Mouse (Mus musculus) Muller cell, postnatal 12 days (primary cell): ENCODE data around the gene Rab22a.
A peak's percentile ranks its signal among the peaks of the same experiment; 100 is the strongest.

Experiments
- DNase-seq: peaks from one replicate; pipeline ENCODE4 v3.0.0-alpha.2; 2015; ENCODE audit errors: inconsistent ontology term

Rab22a gene

GRCm38 (mm10) chr2:173722251-173722857 is 62.8 kb downstream of the Rab22a start:
- DNase-seq: no peak

- DNase-seq: no peak
These were observed 64.8 kb downstream of the Rab22a start for GRCm38 (mm10) chr2:173724382-173724781.

- peak; percentile 76 for DNase-seq
These were observed 65.6 kb downstream of the Rab22a start for GRCm38 (mm10) chr2:173724940-173725807.

GRCm38 (mm10) chr2:173725819-173726218 is 66.3 kb downstream of the Rab22a start:
- DNase-seq: no peak

GRCm38 (mm10) chr2:173730444-173730966 is 70.9 kb downstream of the Rab22a start:
- peak; percentile 79 for DNase-seq

GRCm38 (mm10) chr2:173734426-173734825 is 74.9 kb downstream of the Rab22a start:
- DNase-seq: no peak

GRCm38 (mm10) chr2:173737222-173737989 is 77.8 kb downstream of the Rab22a start, which contains the start of gene Vapb:
TSS of gene Vapb (plus strand) at chr2:173737511.
- peak; percentile 96 for DNase-seq

- no peak for DNase-seq
These were observed 78.7 kb downstream of the Rab22a start for GRCm38 (mm10) chr2:173738232-173738631.

- no peak for DNase-seq
These were observed 79.5 kb downstream of the Rab22a start for GRCm38 (mm10) chr2:173739107-173739506.

GRCm38 (mm10) chr2:173742090-173742489 is 82.5 kb downstream of the Rab22a start:
- no peak for DNase-seq

- DNase-seq: no peak
These were observed 83.2 kb downstream of the Rab22a start for GRCm38 (mm10) chr2:173742744-173743143.

- no peak for DNase-seq
These were observed 84.7 kb downstream of the Rab22a start for GRCm38 (mm10) chr2:173744070-173744815.

GRCm38 (mm10) chr2:173748961-173749659 is 89.5 kb downstream of the Rab22a start:
- no peak for DNase-seq

GRCm38 (mm10) chr2:173755433-173756144 is 96.0 kb downstream of the Rab22a start:
- no peak for DNase-seq
